1 mouse cellular context compared by ENCODE assay signal in the genomic region with DNA sequence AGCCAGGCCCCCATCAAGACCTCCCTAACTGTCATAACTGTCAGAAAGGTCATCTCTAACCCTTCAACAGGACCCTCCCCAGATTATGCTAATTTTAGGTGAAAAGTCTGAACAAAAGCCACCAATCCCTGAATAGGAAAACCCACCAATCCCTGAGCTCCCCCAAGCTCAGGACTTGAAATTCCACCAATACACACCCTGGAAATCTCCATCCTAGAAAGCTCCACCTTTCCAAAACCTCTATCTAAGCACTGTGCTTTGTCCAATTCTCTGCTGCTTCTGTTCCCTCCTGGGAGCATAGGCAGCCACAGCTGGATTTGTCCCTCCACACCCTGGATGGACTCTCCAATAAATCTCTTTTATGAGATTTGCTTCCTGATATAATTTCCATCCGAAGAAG.
TF ChIP-seq lines count a peak whose summit lies in the region.

No protein-coding gene starts in this region.

TF ChIP-seq in ES-E14, 5 proteins besides CTCF, POLR2A, EP300 and RAD21:
- TF ChIP-seq ZC3H11A (IDR thresholded peaks at IDR 0.05; ENCODE audit: borderline replicate concordance, low read depth, low read length) (no peak), CHD2 (IDR thresholded peaks at IDR 0.05; ENCODE audit: low read depth, low read length) (0 out of 2 replicates have a peak, but pooled peaks have one; percentile 7), ZNF384 (IDR thresholded peaks at IDR 0.05; ENCODE audit: low read depth, low read length) (no peak)
